Mouse (Mus musculus) spleen, adult 2 months (tissue): Measurements from ENCODE around the gene Ccdc92b. TPM values are rescaled to one million over a fixed set of nuclear protein-coding genes. Genes with fewer than 3 reads are reported as not detected.

Experiments
- DNase-seq, 2 experiments: peaks; one replicate each; pipeline versions ENCODE4 v3.0.0 to v3.0.0-alpha.2; 2012 to 2021; ENCODE audit warnings: low spot score in 2 of 2, low read depth in 1 of 2
- H3K27ac ChIP-seq: fragments of 200-500 bp; 2 replicates; pipeline ENCODE4 v1.5.1; 2012; ENCODE audit warnings: low read length, inconsistent platforms; ENCODE audit not compliant: insufficient read depth
- H3K27me3 ChIP-seq: fragments of 200-500 bp; 2 replicates; pipeline ENCODE4 v1.6.1; 2012; ENCODE audit warnings: mild to moderate bottlenecking, moderate library complexity, low read length, inconsistent platforms; ENCODE audit not compliant: control insufficient read depth, insufficient read depth
- H3K36me3 ChIP-seq: fragments of 200-500 bp; 2 replicates; pipeline ENCODE4 v1.6.1; 2012; ENCODE audit warnings: mild to moderate bottlenecking, low read length, inconsistent platforms; ENCODE audit not compliant: control insufficient read depth, insufficient read depth
- H3K4me1 ChIP-seq: fragments of 200-500 bp; 2 replicates; pipeline ENCODE4 v1.6.1; 2011; ENCODE audit warnings: inconsistent platforms; ENCODE audit not compliant: control insufficient read depth, insufficient read depth, insufficient read length
- H3K4me3 ChIP-seq: fragments of 200-500 bp; 2 replicates; pipeline ENCODE4 v1.5.1; 2011; ENCODE audit warnings: mild to moderate bottlenecking, inconsistent platforms; ENCODE audit not compliant: insufficient read depth, insufficient read length; ENCODE audit errors: extremely low read depth
- CTCF ChIP-seq: fragments of 200-500 bp; IDR thresholded peaks from 2 replicates; pipeline ENCODE4 v1.5.1; 2011; ENCODE audit warnings: mild to moderate bottlenecking, inconsistent platforms; ENCODE audit not compliant: insufficient read depth, insufficient read length, insufficient replicate concordance; ENCODE audit errors: extremely low read depth
- POLR2A ChIP-seq: fragments of 200-500 bp; IDR thresholded peaks from 2 replicates; pipeline ENCODE4 v1.6.1; 2011; ENCODE audit warnings: low read depth, low read length, inconsistent platforms
- WGBS: fragments of 180-500 bp; shearing (Covaris S2); methylation state at CpG from one replicate; pipeline ENCODE4 v1.1.7; 2018; 5-methylcytosine and 5-hydroxymethylcytosine counted together
- polyA plus RNA-seq: library from polyadenylated mRNA; depleted of rRNA; stranded (reverse); fragments of >200 nt; gene quantifications from 2 replicates; pipeline ENCODE4 v1.2.3, GENCODE M21; 2012

Gene Ccdc92b
- polyA plus RNA-seq, 1 experiment, result 3.1 TPM

DNA sequence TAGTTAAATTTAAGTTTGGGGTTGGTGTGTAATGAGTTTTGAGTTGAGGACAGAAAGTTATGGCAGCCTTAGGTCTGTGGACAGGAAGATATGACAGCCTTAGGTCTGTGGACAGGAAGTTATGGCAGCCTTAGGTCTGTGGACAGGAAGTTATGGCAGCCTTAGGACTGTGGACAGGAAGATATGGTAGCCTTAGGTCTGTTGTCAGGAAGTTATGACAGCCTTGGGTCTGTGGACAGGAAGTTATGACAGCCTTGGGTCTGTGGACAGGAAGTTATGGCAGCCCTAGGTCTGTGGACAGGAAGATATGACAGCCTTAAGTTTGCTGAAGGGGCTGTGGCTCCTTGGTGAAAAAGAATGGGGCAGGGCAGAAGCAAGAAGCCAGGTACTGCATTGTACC lies 5.9 kb downstream of the Ccdc92b start:
- Histone ChIP-seq H3K4me1 (no peaks in the 10 kb centered on the region), H3K36me3 (no peaks in the 10 kb centered on the region), H3K27ac (no peak overlapping the region), H3K4me3 (no peak overlapping the region), H3K27me3 (no peaks in the 10 kb centered on the region)
- TF ChIP-seq CTCF (no peak), POLR2A (no peak)
- no peak for DNase-seq

DNA sequence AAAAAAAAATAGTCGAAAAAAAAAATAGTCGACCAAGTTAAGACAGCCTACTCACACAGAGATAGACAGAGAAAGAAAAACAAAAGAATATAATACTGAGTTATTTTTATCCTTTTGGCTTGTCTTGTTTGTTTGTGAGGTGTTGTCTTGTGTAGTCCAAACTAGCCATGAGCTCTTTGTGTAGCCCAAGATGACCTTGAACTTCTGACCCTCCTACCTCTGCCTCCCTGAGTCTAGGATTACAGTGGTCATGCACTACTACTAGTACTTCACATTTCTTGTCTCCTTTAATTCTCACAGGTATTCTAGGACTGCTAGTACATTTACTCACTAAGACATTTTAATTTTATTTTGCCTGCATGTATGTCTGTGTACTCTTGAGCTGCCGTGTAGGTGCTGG lies 8.1 kb downstream of the Ccdc92b start:
- Histone ChIP-seq H3K27ac (no peak overlapping the region), H3K4me1 (no peaks in the 10 kb centered on the region), H3K27me3 (no peaks in the 10 kb centered on the region), H3K4me3 (no peak overlapping the region), H3K36me3 (no peaks in the 10 kb centered on the region)
- no peak for DNase-seq
- 67% methylated on average over 3 of the region's 3 CpGs for WGBS
- TF ChIP-seq CTCF (no peak), POLR2A (no peak)

DNA sequence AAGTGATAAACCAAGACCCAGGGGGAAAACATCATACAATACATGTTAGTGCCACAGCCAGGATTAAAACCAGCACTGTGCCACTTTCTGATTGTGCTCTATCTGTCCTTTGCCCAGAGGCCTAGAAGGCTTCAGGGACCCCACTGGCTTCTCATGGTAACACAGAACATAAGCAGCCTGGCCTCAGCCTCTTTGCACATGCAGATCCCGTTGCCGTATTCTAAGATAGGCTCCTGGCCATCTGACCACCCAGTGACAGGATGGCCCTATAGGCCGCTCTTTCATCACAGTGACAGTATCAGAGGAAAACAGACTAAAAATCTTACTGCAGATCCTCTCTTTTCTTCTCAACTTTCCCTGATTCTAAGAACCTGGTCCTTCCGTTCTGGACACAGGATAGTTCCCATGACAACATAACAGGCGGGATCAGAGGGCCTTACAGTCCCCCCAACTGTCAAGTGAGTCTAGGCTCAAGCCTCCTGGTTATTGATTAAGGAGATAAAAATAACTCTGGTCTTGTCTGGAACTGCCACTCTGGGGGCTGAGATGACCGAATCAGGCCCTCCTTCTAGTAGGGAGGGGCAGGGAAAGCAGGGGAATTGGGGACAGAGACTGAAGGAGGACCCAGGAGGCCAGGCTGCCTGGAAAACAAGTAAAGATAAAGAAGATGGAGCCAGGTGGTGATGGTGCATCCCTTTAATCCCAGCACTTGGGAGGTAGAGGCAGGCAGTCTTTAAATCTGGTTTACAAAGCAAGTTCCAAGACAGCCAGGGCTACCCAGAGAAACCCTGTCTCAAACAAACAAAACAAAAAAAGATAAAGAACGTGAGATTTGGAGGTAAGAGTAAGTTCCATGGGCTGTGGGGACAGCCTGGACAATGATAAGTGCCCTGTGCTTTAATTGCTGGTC lies 12.7 kb downstream of the Ccdc92b start:
- 83% methylated on average over 7 of the region's 7 CpGs for WGBS
- Histone ChIP-seq H3K27ac (no peak overlapping the region), H3K36me3 (no peaks in the 10 kb centered on the region), H3K4me3 (no peak overlapping the region), H3K4me1 (no peaks in the 10 kb centered on the region), H3K27me3 (0 out of 2 replicates have a peak, but pooled peaks cover 1% of the 10 kb centered on the region)
- TF ChIP-seq POLR2A (no peak), CTCF (no peak)
- no peak for DNase-seq

DNA sequence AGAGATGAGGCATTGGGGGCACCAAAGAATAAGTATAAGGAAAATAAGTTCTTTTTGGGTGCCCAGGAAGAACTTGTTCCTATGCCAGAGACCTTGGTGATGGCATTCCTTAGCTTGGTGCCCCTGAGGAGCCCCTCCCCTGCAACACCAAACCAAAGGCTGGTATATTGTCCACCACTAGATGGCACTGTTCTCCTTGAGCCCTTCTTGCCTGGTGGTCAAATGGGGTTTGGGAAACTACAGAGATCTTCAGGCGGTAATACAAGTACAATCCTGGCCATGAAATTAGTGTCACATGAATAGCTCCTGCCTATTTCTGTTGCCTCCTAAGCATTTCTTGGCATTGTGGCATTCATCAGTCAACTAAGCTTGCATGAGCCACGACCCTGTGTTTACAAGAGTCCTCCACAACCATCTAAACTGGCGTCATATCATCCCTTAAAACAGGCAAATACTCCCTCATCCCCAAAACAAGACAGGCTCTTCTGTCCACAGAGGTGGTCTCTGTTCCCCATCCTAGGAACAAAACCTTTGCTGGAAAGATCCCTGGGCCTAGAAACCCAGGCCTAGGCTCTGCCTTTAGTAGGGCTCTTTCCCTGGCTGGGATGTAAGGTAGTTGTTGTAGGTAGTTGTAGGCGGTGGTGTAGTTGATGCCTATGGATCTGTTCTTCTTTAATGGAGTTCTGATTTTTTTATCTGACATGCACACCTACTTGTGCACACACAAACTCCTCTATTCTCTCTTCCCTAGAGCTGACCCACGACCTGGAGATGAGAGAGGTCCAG lies 15.3 kb downstream of the Ccdc92b start:
- Histone ChIP-seq H3K36me3 (no peaks in the 10 kb centered on the region), H3K27ac (no peak overlapping the region), H3K4me1 (peaks cover 8% of the 10 kb centered on the region), H3K4me3 (no peak overlapping the region), H3K27me3 (peaks cover 9% of the 10 kb centered on the region)
- 70% methylated on average over 5 of the region's 5 CpGs for WGBS
- no peak for TF ChIP-seq POLR2A
- TF ChIP-seq CTCF, result peak; percentile 68; the same call in 1 of the 2 replicates
- DNase-seq, result peak; percentile 48 to 57

DNA sequence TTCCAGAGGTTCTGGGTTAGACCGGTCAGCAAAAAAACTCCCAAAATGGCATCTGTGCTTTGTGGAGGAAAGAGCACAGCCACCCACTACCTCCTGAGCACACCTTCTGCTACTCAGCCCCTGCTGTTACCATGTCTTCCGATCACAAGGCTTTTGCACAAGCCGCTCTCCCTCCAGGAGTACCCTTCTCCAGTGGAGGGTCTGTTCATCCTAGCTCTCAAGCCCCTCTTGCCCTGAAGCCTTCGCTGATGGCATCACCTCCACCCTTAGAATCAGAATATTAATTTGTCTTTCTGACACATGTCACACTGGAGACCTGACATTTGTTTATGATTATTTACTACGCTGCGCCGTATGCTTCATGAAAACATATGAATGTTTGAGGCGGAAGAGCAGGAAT lies 18.1 kb downstream of the Ccdc92b start:
- peak overlapping the region; percentile 59; the same call in 1 of the 2 replicates for H3K4me3 ChIP-seq
- no peak overlapping the region for H3K27ac ChIP-seq
- H3K4me1 ChIP-seq, result peaks cover 8% of the 10 kb centered on the region
- WGBS, result 36% methylated on average over 8 of the region's 8 CpGs
- DNase-seq, result no peak
- no peaks in the 10 kb centered on the region for H3K36me3 ChIP-seq
- TF ChIP-seq CTCF (no peak), POLR2A (no peak)
- H3K27me3 ChIP-seq, result peaks cover 9% of the 10 kb centered on the region

DNA sequence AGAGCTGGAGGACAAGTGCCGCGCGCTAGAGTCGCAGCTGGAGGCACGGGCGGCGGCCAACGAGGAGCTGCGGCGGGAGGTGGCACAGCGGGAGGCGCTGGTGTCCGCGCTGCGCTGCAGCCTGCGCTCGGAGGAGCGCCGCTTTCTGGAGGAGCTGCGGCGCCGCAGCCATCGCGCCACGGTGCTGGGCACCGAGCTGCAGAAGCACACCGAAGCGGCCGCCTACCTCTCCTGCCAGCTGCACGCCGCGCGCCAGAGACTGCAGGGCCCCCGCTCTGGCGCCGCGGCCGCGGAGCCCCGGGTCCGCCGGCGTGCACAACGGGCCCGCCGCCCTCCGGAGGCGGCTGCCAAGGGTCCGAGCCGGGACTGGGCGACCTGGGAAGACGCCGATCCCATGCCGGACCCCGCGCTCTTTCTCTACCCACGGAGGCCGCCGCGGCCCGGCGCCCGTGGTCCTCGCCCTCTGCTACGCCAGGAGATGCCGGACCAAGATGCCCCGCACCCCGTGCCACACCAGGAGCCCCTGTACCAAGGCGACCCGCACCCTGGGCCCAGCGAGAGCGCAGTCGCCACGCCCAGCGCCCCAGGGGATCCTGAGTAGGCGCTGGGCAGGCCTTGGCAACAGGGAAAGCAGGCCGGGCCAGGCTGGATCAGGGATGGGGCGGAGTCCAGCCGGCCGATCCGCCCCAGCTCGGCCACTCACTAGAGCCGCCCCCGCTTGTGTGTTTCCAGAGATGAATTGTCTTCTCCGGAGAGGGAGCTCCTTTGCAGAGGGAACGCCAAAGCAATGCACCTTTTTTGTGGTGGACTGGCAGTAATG lies 18.8 kb downstream of the Ccdc92b start:
- Histone ChIP-seq H3K4me3 (peak overlapping the region; percentile 59; the same call in 1 of the 2 replicates), H3K4me1 (peaks cover 8% of the 10 kb centered on the region), H3K36me3 (no peaks in the 10 kb centered on the region), H3K27me3 (peaks cover 9% of the 10 kb centered on the region), H3K27ac (peak overlapping the region; percentile 53; the same call in 1 of the 2 replicates)
- DNase-seq, result peak in 1 of 2 experiments; percentile 46
- 0 out of 2 replicates have a peak, but pooled peaks have one; percentile 20 for TF ChIP-seq CTCF
- TF ChIP-seq POLR2A, result no peak
- WGBS, result 2% methylated on average over 82 of the region's 86 CpGs
